Mouse (Mus musculus): ENCODE measurements at regions not wholly inside any gene's neighbourhood (a gene's known extent, or its start where the extent isn't known, plus 50 kb on each side); places are given as distances from the start of the nearest gene placed in this dataset.

DNA sequence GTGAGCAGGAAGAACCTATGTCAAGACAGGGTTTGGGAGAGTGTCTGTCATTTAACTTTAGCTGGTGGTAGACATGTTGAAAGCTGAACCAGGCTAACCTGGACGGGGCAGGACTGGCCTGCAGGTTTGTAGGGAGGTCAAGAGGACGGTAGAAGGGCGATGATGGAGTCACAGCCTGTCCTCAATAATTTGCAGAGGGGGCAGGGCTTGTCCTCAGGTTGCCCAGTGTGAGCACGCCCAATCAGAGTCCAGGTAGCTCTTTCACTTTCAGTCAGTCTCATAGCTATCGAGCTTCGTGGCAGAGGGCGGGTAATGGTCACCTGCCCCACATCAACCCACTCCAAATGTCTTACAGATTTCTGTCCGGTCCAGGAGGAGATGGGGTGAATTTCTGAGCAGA, 85.5 kb upstream of the 1600014C23Rik start:
- no peak for DNase-seq

DNA sequence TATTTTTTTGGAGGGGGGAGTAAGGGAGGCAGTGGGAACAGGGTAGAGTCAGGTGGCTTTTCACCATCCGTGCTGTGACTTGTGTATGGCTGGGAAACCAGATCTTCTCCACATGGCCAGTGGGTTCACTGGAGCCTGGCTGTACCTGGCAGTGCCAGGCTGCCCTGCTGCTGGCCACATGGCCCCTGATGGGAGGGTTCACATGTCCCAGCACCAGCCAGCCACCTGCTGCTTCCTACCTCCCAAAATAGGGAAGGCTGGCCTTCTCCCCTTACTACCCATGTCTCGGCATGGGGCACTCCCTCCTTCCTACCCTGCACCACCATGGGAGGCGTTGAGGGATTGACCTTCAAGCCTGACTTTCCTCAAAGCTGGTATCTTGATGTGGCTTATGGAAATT, 82.9 kb upstream of the 1600014C23Rik start:
- DNase-seq, result no peak

DNA sequence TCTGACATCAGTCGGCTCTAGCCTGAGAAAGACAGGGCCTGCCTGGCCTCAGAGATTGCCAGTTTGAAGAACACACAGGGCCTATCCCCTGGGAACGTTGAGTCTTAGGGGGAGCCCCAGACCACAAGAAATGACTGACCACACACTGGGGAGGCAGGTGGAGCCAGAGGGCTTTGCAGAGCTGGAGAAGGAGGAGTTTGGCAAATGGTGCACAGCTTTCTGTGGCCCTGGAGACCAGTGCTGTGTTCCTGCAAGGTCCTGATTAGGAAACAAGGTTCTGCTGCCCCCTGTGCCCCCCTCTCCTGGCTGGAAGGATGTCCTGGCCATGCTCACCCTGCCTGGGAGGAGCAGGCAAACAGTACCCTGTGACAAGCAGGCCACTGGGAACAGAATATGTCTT, 82.2 kb upstream of the 1600014C23Rik start:
- peak; percentile 4 for DNase-seq

DNA sequence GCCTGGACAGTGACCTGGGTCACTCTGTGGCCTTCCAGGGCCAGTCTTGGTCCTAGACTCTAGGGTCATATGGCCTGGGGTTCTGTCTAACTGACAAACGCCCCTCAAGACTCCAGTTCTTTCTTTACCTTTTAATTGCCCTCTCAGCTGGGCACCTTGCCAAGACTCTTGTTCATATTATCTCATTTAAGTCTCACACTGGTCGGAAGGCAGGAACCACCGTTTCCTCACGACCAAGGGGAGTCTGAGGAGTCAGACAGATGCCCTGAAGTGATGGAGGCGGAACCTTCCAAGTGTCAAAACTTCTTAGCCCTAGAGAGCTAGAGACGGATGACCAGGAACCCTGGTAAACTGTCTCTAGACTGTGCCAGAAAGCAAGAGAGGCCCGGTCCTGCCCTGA, 81.7 kb upstream of the 1600014C23Rik start:
- DNase-seq, result no peak

DNA sequence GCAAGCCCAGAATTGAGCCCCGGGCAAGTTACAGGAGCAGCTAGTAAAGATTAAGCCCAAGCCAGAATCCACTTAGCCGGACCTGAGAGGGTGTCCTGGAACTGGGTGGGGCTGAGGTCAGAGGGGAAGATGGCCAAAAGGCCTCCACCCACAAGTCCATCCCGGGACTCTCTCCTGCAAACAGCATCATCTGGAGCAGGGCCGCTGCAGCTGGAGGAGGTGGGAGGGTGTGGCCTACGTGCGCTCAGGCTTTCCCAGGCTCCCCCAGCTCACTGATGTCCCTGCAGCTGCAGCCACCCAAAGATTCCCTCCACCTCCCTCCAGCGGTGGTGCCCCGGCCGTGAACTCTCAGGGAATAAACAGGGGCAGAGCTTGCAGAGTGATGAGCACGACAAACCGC, 80.9 kb upstream of the 1600014C23Rik start:
- DNase-seq, result no peak

DNA sequence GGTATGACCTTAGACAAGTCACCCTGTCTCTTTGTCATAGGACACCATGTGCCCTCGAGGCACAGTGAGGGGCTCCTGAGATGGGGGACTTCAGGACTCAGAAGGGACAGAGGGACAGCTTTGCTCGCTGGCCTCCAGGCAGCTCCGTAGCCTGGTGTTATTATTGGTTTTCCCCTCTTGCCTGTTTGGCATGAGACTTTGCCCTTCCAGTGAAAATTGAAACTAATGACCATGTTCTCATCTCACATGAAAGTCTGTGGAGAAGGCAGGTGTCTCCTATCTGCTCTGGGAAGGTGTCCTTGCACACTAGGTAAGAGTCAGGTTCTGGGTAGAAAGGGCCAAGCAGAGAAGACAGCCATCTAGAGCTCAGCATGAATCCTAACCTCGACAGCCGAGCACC, 80.3 kb upstream of the 1600014C23Rik start:
- DNase-seq, result no peak

DNA sequence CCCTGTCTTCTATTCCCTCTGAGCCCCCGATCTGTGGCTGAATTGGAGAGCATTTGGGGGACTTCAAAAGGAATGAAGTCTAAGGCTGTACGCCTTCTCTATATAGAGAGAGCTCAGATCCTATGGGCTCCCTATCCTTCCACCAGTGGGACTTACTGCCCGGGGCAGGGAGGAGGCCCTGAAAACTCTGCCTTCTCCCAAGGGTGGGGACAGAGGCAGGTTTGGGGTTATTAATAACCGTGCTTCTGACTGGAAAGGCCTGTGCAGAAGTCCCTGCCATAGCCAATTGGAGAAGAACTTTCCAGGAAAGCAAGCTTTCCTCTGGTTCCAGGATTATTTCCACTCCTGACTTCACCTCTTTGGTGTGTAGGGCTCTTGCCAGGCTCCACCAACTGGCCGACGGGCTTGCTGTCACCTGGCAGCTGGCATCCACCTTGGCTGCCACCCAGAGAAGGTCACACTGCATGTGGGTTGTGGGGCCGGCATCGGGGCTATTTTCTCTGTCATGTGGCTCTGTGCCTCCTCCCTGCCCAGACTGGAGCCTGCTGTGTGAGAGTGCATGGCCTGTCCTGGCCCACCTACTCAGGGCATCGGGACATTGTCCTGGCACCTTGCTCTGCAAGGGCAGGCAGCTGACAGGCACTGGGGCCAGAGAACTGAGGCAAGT, 78.8 kb upstream of the 1600014C23Rik start:
- no peak for DNase-seq

DNA sequence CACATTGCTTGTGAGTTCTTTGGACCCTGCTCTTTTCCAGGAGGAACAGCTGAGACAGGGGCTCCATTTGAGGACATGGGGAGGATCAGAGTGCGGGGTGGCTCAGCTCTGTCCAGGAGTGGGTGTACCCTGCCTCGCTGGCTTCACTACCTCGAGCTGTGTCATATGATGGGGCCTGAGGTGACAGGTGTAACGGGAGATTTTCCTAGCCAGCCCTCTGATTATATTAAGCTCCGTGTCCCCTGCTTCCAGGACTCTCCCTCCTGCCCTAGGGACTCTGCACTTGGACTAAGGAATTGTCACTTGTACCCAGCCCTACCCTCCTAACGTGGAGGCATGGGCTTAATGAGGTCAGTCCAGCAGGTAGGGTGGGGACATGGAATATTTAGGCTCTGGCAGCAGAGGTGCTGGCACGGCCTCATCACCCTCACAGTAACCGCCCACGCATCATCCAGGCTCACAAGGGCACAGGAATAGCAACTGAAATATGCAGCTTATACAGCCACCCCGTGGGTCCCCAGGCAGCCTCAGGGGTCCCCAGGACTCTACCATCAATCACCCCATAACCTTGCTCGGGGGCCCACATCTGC, 78.1 kb upstream of the 1600014C23Rik start:
- no peak for DNase-seq

DNA sequence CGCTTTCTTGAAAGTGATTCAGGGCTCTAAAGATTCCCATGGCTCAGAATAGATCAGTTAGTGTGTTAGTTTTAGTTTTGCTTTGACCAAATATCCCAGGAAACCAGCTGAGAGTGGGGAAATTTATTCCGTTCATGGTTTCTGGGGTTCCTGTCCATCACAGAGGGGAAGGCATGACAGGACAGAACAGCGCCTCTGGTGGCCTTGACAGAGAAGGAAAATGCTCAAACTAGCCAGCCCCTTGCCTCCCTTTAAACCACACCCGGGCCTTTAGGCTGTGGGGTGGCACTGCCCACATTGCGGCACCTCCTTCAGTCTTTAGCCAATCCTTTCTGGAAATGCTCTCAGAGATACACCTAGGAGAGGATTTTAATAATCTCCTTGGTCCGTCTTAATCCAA, 76.1 kb upstream of the 1600014C23Rik start:
- DNase-seq, result no peak

DNA sequence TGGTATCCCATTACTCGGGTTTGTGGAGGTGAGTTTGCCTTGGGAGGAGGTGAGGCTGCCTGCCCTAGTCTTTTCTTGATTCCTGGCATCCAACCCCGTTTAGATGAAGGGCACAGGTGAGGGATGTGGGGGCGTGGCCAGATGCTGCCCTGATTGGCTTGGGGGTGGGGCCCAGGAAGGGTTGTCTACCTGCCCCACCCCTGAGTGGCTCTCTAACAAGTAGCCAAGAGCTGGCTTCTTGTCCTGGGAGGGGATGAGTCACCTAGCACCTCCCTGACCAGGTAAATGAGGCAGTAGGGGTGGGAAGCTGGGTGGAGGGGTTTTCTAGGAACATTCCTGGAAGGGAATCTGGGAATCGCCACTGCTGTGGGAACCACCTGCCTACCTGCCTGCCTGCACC, 74.7 kb upstream of the 1600014C23Rik start:
- DNase-seq, result no peak

DNA sequence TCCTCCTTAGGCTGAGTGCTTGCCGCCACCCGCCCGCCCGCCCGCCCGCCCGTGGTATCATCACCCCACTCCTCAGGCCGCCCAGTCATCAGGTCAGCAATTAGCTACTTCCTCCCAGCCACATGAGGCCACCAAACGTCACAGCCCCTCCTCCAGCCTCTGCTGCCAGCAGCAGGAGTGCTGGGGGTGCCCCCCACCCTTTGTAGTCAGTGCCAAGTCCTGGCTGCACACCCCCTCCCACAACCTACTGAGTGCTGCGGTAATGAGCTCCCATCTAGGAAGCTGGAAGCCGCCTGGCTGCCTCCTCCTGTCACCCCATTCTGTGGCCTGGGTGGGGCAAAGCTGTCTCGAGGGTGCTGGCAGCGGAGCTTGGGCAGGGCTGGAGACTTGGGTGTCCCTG, 73.8 kb upstream of the 1600014C23Rik start:
- no peak for DNase-seq

DNA sequence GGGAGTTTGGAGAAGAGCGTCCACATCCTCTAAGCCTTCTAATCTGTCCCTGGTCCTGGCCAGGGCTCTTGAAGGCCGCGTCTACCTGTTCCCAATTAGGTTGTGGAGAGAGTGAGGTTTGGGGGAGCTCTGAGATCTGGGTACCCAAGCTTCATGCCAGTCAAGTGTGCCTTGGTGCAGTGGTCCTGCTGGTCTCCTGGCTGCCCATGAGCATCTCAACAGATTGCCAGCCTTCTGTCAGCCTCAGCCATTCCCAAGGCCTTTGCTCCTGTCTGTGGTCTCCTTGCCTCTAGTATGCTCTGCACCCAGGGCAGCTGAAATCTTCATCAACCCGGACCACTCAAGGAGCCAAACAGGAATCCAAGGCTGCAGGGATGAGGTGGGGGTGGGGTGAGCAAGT, 73.2 kb upstream of the 1600014C23Rik start:
- no peak for DNase-seq

DNA sequence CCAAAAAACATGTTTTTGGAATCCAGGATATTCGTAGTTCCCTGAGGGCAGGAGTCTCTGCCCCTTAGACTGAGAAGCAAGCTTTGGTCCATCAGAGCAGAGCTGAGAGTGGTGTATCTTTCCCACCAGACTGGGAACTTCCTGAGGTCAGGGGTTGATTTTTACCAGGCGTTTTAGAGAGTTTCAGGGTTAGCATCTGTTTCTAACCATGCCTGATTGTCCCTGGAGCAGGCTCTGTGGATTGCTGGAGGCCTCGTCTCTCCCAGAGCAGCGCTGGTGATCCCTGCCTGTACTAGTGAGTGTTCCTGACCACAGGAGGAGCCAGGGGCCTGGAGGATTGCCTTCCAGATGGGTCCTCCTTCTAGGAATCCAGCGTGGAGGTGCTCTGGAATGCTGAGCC, 72.8 kb upstream of the 1600014C23Rik start:
- DNase-seq, result no peak

DNA sequence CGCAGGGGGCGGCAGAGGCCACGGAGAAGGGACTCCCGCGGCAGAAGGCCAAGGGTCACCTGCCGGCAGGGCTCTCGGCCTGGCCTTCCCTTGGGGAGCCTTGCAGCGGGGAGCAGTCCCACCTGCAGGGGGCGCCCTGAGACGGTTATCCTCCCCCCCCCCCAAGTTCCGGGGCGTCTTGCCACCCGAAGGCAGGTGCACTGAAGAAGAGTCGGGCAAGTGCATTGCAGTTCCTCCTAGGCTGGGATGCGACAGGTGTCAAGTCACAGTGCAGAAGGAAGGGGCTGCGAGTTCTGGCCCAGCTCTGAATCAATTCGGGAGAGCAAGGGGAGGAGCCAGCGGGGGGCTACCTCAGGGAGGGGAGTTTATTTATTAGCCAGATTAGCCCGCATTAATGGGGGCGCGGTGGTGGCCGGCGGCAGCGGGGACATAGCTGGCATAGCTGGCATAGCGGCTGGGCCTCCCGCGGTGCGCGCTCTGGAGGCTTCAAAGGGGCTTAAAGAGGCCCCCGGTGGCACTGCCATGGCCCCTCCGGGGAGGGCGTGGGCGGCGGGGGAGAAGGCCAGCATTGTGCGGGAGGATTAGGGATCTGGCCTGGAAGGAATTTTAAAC, 71.9 kb upstream of the 1600014C23Rik start:
- DNase-seq, result peak; percentile 34

DNA sequence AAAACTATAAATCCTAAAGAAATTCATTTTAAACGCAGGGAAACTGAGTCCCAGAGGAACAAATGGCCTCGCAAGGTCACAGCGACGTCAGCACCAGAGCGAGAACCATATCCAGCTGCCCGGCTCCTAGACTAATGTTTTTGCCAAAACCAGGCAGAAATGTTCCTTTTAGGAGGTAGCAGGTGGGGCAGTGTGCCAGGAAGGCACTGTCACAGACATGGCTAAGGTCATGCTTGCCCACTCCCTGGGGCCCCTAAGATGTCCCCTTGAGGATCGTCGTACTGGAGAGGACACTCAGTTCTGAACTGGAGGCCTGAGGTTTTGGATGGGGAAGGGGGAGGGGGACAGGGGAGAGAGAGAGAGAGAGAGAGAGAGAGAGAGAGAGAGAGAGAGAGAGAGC, 69.7 kb upstream of the 1600014C23Rik start:
- no peak for DNase-seq

DNA sequence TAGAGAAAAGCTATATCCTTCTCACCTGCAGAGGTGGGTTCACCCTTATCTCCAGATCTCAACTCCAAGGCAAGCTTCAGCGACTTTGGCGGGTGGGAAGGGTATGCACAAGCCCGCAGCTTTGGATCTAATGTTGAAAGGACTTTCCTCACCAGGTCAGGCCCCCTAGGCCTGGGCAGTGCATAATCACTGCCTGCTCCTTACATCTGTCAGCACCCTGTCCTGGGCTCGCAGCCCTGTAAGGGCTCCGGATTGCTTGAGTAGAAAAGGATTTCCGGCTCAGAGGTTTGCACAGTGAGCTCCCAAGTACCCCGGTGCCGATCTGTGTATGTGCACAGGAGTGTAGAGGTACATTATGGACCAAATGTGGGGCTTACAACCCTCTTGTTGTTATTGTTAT, 68.8 kb upstream of the 1600014C23Rik start:
- DNase-seq, result no peak

DNA sequence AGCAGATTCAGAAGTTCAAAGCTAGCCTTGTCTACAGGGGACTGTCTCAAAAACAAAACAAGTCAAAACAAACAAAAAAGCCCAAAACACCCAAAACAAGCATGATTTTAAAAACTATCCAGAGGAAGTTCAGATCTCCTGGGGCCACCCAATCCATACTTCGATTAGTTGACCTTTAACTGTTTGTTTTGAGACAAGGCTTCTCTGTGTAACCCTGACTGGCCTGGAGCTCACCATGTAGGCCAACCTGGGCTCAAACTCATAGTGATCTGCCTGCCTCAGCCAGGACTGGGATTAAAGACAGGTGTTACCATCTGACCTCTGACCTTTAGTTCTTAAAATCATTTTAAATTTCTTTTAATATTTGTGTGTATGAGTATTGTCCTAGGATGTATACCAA, 66.1 kb upstream of the 1600014C23Rik start:
- no peak for DNase-seq

DNA sequence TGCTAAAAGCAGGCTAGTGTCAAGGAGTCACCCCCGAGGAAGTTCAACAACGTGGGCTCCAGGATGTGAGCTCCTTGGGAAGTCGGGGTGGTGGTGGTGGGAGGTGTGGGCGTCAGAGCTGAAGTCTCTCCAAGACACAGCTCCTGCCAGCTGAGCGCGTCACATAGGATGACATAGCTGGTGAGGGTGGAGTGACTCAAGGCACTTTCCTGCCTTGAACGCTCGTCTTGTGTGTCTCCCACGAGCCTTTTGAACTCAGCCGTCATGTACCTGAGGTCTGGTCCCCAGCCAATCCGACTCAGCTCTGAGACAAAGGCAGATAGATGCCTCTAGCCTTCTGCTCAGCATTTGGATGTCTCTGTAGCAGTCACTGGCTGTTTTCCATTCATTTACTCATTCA, 65.4 kb upstream of the 1600014C23Rik start:
- DNase-seq, result no peak

DNA sequence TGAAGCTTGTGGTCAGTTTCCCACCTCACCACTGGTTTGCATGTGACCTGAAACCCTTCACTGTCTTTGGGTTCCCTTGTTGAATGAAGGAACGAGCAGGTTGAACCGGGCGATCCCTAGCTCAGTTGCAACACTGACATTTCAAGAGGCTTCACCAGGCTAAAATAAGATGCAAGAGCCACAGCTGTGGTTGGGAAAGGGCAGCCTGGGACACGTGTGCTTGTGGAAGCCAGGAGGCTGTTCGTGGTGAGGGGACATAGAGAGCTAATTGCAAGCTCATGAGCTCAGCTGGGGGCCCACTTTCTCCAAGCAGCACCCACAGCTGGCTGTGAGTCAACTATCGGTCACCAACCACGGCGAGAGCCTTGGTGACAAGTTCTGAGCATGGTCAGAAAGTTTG, 64.8 kb upstream of the 1600014C23Rik start:
- DNase-seq, result no peak

DNA sequence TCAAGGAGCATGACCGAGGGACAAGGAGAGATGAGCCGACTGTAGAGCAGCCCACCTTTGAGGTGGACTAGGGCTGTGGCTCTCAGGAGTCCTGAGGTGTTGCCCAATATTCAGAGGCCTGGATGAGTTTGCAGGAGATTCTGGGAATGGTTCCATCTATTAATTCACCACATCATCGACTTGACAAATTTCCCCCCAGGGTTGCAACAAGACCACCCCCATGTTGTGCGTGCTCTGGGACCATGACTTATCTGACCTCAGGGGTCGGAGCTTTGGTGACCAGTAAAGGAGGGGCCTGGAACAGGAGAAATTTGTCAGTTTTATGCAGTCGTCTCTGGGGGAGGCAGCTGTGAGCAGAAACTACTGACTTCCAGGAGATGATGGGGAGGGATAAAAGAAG, 63.5 kb upstream of the 1600014C23Rik start:
- DNase-seq, result no peak

DNA sequence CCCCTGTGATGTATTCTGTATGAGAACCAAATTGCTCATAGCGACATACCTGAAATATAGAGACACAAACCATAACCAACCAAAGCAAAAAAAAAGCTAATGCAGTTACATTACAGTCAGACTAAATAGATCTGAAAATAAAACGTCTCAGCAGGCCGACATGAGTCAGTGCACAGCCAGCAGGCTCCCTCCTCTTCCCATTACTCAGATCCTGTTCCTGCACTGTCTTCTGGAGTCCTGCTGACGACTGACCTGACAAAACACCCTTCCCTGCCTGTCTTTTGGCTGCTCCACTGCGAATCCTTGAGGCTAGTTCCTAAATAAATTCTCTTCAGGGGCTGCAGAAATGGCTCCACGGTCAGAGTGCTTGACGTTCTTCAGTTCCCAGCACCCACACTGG, 61.3 kb upstream of the 1600014C23Rik start:
- DNase-seq, result no peak

DNA sequence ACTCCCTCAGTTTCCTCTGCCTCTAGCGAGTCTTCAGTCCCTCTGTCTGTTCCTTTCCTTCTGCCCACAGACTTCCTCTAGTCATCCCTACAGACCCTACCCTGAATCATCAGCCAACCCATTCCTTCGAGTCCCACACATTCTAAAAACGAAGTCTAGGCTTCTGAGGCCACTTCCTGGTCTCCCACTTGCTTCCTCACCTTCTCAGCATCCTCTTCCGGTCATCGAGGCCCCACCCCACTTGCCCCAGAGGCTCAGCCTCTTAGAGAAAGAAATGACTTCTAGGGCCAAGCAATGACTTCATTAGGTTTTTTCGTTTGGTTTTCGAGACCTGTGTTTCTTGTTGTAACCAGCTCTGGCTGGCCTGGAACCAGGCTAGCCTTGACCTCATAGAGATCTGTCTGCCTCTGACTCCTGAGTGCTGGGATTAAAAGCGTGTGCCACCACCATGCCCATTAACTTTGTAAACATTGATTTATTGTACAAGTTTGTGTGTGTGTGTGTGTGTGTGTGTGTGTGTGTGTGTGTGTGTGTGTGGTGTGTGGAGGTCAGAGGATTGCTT, 57.4 kb upstream of the 1600014C23Rik start:
- DNase-seq, result no peak

DNA sequence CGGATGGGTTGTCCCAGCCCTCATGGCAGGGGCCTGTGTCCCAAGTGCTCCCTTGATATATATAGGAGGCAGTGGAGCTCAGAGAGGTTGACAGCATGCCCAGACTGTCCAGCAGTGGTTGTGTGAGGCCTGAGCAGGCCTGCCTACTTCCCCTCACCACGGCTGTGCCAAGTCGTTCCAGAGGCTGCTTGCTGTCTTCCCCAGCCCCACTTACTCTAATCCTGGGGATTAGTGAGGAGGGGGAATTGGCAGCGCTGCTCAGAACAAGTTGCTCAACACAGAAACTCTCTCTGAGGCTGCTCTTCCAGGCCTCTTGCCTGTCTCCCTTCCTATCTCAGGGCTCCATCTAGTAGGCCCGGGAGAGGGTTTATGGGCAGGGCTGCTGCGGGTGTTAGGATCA, 56.1 kb upstream of the 1600014C23Rik start:
- no peak for DNase-seq

DNA sequence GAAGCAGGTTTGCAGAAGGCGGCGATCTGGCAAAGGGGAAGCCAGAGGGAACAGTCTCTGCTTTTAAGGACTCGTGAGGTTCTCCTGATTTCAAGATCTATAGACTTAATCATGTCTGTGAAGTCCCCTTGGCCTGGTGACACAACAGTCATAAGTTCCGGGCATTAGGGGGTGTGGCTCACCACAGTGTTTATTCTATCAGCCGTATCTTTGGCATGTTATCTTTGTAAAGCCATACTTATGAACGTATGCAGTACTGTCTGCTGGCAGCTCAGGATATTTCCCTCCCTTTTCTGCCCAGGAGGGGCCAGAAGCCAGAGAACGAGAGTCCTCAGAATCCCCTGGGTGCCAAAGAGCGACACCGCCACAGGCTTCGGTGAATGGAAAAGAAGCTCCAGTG, 51.3 kb upstream of the 1600014C23Rik start:
- DNase-seq, result no peak

DNA sequence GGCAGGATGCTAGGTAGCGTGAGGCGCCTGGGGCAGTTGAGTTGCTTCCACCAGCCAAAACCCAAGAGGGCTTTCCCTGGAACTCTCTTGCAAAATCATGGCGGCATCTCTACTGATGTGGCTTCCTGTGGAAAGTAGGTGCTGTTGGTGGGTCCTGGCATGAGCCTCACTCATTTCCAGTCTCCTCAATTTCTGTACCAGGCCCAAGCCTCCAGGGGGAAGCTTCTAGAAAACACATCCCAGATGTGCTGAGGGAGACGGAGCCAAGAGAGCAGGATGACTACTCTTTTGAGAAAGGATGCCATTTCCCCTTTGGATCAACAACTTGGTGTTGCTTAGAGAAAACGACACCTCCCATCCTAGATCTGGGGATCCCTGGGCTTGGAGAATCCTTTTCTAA, 50.9 kb upstream of the 1600014C23Rik start:
- DNase-seq, result no peak
